Mouse (Mus musculus): Measurements from ENCODE around the gene Tbx21.
A peak's percentile ranks its signal among the peaks of the same experiment; 100 is the strongest.

The Tbx21 gene

DNA sequence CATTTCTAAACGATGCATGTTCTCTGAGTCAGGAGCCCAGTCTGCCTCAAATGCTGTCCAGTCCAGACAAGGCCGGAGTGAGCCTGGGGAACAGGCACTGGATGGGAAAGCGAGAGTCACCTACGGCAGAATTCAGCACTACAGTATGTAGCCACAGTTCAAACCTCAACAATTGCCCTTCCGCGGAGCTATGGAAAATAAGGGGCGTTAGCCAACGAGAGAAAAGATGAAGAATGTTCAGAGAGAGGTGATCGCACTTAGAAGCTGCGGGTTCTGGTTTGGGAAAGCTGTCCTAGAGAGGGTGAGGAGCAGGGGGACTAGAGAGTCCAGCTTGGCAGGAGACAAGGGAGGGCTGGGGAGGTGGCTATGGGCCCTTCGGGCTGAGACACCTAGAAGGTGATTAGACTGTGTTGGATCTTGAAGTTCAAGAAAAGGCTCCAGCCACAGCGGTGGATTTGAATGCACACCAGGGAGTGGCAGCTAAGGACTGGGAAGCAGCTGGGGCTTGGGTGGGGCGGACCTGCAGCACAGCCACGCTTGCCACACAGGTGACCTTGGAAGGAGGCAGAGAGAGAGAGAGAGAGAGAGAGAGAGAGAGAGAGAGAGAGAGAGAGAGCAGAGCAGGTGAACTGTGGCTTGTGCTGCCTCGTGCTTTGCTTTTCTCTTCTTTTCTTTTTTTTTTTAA, 30.2 kb downstream of the Tbx21 start:
- DNase-seq (ENCODE audit: extremely low read depth, insufficient read length, low spot score), result no peak

DNA sequence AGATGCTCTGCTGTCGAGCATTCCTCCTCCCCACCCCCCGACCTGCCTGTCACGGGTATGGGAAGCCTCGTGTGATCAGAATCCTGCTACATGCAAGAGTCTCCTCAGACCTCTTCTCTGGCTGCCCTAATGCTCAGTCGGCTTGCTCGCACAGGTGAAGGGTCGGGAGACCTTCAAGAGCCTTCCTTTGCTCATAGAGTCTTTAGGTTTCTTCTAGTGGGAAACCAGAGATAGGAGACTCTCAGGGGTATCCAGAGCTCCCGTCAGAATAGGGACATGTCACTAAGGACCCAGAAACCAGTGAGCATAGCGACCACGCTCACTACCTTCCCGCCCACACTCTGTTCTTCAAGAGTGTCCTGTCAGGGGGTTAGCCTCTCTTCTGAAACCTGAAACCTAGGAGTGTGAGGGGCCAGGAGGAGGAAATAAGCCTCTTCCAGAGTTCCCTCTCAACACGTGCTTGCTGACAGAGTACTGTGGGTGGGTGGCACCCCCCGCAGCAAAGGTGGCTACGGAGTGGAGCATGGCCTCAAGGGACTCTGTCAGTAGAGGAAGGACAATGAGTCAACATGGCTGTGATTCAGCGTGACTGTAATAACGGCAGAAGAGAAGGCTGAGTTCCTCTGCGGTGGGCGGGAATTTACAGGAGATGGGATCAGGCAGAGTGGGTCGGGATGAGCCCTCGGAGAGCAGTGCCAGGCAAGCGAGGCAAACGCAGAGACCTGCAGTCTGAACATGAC, 31.6 kb downstream of the Tbx21 start:
- DNase-seq (ENCODE audit: extremely low read depth, insufficient read length, low spot score), result peak; percentile 79

DNA sequence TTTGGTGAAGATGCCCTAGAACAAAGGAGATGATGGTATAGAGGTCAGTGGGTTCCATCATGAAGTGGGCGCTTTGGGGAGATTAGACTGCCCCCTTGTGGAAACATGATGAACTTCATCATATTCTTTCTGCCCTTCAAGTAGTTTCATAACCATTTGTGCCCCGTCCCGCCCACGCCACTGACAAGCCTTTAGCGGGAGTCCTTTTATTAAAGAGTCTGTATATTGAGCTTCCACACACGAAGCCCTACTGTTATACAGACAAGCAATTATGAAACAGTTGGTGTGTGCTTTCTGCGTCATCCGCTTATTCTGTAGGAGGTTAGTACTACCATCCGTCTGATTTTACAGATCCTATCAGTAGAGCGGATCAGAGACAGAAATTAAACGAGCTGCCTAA, 32.2 kb downstream of the Tbx21 start:
- peak; percentile 41 for DNase-seq (ENCODE audit: extremely low read depth, insufficient read length, low spot score)

DNA sequence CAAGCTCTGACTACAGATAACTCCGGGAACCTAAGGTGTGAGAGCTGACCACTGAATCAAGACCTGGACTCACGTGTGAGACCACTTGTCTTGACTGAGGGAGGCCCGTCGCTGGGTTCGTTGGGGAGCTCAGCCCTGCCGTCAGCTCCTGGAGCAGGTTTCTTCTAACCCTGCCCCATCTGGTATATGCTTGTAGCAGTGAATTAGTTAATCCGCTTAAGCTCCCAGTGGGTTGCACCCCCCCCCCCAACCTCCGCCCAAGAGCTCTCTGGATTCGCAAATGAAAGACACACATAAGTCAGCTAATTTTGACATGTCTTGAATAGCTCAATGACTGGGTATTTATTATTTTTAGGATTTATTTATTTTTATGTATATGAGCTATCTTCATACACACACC, 34.8 kb downstream of the Tbx21 start:
- DNase-seq (ENCODE audit: extremely low read depth, insufficient read length, low spot score), result no peak

DNA sequence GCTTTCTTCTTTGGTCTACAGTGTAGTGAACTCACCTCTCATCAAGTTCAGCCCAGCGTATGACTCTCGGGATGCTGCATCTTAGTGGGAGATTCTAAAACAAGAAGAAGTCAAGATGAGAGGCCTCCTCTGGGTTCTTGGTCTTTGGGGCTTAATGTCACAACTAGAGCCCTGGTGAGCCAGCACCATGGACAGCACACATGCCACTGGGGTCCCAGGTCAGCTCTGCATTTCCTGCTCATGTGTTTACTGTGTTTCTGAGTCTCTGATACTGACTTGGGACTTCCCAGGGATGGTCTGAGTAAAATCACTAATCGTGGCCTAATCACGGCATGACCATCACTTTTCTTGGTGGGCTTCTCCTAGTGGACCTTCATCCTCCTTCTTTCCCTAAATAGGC, 36.4 kb downstream of the Tbx21 start:
- no peak for DNase-seq (ENCODE audit: extremely low read depth, insufficient read length, low spot score)

DNA sequence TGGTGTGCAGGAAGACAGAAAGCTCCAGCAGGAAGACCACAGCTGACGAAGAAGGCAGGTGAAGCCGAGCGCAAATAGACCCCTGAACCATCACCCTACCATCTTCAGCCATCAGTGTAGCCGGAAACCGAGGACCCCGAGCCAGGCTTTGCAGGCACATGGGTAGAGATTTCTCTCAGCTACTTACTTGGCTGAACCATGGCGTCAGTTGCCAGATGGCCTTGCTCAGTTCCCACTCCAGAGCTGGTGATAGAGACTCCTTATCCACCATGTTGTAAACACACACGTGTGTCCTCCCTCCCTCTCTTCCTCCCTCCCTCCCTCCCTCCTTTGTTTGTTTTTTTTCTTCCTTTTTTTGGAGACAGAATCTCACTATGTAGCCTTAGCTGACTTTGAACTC, 40.9 kb downstream of the Tbx21 start:
- no peak for DNase-seq (ENCODE audit: extremely low read depth, insufficient read length, low spot score)

DNA sequence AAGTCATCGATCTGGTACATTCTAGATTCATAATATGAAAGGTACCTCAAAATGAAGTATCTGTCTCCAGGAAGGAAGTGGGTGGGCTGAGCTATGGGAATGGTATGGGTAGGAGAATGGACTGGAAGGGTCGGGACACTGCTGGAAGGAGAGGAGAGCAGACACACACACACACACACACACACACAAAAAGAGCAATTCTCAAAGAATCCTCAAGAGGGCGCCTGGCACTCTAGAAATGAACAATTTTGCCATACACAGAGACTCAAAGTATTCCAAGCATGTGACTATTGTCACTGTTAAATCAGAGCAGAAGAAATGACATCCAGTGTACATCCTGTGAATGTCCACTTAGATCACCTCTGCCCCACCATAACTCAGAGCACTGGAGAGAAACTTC, 42.6 kb downstream of the Tbx21 start:
- no peak for DNase-seq (ENCODE audit: extremely low read depth, insufficient read length, low spot score)

DNA sequence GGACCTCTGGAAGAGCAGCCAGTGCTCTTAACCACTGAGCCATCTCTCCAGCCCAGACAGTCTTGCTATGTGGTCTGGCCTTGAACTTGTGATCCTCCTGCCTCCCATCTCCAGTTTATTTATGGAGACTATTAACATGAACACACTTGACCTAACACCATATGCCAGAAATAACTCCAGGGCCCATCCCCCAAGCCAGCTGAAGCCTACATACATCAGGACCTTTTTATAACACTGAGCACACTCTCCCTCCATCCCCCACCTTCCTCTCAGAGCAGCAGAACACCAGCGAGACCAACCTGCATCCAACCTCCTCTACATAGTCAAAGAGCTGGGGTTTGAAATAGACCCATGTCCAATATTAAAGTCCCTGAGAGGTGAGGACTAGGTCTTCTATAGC, 44.0 kb downstream of the Tbx21 start:
- no peak for DNase-seq (ENCODE audit: extremely low read depth, insufficient read length, low spot score)

DNA sequence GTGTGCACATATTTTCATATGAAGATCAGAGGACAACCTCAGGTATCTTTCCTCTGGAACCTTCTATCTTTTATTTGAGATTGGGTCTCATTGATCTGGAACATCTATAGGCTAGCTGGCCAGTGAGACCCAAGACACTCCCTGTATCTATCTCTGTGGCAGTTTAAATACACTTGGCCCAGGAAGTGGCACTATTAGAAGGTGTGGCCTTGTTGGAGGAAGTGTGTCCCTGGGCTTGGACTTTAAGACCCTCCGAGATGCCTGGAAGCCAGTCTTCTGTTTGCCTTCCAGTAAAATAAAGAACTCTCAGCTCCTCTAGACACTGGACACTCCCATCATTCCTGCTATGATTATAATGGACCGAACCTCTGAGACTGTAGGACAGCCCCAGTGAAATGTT, 45.4 kb downstream of the Tbx21 start:
- DNase-seq (ENCODE audit: extremely low read depth, insufficient read length, low spot score), result no peak

DNA sequence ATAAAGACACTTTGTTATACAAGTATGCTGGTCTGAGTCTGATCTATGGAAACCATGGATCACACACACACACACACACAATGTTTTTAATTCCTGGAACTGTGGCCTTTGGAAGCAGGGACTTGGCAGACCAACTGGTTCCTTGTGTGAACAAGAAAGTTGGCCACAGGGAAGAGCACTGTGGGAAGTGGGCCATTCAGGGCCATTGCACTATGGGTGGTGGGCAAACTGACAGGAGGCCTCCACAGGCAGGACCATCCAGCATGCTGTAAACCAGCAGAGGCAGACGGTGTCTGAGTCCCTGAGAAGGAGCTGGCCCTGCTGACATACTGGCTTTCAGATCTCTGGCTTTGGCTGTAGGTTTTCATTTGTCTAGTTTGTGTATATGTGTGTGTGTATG, 45.8 kb downstream of the Tbx21 start:
- DNase-seq (ENCODE audit: extremely low read depth, insufficient read length, low spot score), result no peak

DNA sequence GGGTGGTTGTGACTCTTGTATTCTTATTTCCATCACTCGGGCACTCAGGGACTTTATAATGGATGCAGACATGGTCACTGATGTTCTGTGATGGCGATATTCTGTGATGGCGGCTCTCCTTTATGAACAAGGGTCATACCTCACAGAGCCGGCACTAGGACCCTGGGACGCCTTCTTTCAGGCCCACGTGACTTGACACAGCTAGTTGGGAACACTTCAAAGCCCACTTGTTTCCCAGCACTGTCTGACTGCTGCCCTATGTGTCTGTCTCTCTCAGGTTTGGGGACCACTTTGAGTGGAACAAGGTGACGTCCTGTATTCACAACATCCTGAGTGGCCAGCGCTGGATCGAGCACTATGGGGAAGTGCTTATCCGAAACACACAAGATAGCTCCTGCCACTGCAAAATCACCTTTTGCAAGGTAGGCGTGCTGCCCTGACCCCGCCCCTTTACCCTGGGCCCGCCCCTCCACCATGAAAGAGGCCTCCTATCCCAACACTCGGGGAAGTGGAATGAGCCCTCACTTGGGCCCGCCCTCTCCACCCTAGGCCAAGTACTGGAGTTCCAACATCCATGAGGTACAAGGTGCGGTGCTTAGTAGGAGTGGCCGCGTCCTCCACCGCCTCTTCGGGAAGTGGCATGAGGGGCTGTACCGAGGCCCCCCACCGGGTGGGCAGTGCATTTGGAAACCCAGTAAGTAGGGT, 48.3 kb downstream of the Tbx21 start:
- no peak for DNase-seq (ENCODE audit: extremely low read depth, insufficient read length, low spot score)

DNA sequence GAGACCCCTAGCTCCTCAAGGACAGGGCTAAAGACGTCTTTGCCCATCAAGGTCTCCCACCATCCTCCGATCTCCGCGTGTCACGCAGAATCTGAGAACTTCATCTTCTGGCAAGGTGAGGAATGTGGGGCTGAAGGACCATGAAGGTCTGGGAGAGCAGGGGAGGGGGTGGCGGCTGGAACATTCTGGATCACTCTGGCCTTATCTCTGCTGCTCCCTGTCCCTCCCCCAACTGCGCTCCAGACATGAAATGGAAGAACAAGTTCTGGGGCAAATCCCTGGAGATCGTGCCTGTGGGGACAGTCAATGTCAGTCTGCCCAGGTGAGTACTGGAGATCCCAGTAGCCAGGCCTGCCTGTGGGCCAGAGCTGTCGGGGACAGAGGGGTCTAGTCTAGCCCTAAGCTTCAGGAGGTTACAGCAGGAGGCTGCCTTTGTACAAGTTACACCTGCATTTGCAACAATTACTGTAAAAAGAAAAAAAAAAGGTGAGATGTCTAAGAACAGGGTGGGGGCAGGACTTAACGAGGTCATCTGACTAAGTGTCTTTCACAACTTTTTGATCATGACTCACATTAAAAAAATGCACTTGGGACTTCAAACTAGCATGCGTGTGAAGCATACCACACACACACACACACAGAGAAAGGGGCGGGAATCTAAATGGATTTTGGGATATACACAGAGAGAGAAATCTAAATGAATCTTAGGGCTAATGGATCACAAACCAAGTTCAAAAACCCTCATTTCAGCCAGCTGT, 49.4 kb downstream of the Tbx21 start:
- DNase-seq (ENCODE audit: extremely low read depth, insufficient read length, low spot score), result peak; percentile 57

DNA sequence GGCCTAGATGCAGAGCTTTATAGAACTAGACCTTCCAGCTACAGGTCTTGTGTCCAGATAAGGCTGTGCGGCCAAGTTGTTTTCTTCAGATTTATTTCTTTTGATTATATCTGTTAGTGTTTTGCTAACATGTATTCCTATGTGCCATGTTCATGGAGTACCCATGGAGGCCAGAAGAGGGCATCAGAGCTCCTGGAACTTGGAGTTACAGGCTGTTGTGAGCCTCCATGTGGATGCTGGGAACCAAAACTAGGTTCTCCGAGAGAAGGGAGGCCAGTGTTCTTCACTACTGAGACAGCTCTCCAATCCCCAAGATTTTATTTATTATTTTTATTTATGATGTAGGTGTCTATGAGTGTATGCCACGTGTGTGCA, 51.2 kb downstream of the Tbx21 start:
- no peak for DNase-seq (ENCODE audit: extremely low read depth, insufficient read length, low spot score)

DNA sequence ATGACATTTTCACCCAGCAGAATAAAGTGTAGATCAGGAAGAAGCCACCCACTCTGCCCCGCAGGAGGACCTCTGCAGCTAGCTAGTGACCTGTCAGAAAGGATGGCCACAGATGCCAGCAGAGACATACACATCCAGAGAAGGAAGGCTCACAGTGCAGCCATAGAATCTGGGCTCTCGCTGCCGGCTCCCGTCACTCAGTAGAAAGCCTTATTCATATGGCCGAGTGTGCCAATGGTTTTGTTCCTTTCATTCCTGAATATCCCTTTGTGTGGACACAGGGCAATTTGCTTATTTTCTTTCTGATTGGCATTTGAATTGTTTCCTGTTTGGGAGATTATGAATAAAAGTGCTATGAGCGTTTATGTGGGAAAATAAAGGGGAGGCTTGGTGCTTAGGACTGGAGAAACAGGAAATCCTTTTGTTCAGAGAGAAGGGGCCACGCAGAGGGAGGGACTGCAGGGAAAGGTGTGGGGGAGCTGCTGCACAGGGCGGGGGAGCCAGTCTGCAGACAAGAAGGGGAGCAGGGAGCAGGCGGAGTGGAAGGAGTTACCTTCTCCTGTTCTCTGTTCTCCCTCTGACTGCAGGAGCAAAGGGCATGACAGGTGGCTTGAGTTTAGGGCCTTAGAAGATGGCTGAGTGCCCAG, 51.7 kb downstream of the Tbx21 start:
- no peak for DNase-seq (ENCODE audit: extremely low read depth, insufficient read length, low spot score)

DNA sequence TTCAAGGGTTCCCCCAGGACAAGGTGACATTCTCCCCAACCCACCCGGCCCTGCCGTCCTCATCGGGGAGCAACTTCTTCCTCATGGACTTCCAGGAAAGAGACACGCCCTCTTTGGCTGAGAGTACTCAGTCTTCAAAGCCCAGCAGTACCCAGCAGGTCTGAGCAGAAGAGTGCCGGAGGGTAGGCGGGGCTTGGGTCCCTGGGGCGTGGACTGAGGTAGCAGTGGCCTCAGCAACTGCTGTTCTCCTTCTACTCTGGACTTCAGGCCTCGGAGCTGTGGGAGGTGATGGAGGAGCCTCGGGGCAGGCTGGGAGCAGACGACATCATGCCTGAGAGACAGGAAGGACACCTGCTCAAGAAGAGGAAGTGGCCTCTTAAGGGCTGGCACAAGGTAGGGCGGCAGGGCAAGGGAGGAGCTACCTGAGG, 62.9 kb downstream of the Tbx21 start:
- DNase-seq (ENCODE audit: extremely low read depth, insufficient read length, low spot score), result peak; percentile 85

DNA sequence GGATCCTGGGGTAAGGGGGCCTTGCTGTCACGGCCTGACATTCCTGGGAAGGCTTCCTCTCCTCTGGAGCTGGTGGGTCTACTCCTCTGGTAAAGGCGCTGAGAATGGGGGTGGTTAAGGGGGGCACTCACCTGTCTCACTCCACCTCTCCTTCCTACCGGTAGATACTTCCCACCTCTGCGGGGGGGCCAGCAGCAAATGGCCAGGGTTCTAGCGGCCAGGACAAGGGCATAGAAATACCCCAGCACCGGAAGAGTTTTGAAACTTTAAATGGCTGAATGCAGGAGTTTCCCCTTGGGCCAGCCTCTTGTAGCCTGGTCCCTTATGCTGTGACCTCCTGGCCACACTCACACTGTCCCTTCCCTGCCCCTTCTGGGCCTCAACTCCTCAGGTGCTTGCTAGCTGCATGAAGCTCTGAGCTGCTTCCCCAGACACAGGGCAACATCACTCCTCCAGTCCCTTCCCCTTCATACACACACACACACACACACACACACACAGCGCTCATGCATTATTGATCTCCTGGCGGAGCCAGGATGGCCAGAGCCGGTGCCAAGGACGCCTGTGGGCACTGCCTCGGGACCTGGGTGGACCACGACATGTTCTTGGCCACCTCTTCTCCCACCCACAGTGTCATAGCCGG, 64.1 kb downstream of the Tbx21 start:
- no peak for DNase-seq (ENCODE audit: extremely low read depth, insufficient read length, low spot score)

DNA sequence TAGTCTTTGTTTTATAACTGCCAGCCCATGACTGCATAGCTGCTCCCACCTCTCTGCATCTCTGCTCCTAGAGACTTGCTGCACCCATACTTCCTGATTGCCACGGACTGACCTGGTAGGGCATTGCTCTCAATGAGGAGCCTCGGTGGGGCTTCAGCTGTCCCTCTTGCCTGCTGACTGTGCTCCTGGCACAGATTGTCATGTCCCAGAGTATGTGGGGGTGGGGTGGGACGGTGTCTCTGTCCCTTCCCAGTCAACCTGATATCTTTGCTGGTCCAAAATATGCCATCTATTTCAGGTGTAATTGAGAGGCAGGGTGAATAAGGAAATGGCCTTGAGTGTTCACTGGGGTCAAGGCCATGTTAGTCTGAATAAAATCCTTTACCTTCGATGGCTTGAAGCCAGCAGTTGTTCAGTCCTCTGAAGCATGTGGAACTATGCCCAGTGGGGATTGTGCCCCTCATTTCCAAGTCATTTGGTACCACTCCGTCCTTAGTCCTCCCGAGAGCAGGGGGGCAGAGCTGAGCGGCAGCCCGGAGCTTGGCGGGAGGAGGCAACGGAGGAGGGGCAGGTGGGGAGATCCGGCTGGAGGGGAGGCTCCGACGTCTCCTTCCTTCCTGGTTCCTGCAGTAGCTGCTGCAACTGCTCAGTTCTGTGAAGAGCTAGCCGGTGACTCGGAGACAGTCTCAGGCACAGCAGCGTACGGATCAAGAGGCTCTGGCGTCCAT, 64.8 kb downstream of the Tbx21 start, which contains the start of gene Osbpl7:
TSS of gene Osbpl7 (plus strand) at position 413 of the 728 bp plus-strand sequence.
- no peak for DNase-seq (ENCODE audit: extremely low read depth, insufficient read length, low spot score)

DNA sequence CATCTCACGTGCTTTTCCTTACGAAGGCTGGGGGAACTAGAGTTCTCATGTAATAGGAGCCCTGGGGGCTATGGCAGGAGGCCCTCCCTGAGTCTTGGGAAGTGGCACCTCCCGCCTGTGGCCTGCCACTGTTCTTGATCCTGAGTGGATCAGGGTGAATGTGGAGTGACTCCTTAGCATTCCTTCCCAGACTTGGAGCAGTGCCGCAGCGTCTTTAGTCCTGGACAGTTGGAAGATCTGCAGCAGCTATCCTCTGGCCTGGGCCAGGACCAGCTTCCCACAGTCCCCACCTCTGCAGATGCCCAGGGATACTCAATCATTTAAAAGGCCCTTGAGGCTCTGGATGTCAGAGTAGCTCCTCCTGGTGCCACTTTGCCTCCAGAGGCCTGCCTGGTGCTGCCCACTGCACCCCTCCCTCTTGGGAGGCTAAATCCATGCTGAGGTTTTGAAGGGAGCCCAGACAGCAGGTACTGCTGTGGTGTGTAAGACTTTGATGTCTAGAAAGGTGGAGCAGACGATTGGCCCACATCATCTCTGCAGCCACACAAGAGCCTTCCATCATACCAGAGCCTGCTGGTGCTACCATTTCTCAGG, 65.5 kb downstream of the Tbx21 start:
- DNase-seq (ENCODE audit: extremely low read depth, insufficient read length, low spot score), result no peak

DNA sequence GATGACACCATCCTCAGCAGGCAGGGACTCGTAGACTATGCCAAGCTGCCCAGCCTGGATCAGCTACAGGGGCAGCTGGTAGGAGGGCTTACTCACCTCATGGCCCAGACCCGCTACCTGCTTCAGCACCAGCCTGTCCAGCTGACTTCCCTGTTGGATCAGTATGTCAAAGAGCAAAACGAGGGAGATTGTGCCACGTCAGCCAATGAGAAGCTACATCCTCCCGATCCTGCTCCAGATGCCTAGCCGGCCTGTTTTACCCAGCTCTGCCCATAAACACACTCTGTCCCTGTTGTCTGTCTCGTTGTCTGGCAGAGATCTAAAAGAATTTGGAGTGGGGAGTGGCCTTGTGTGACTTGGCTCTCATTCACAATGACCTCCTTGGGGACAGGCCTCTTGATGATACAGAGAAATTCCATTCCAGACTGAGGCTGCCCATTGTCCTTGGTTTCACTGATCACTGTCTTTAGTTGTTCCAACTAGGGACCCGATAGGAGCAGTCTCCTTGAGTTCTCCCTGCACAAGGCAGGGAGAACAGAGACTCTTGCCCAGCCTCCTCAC, 67.0 kb downstream of the Tbx21 start:
- DNase-seq (ENCODE audit: extremely low read depth, insufficient read length, low spot score), result no peak

Data from 3134 (cell line).